Mouse (Mus musculus): ENCODE measurements around the gene Actbl2. TPM values are rescaled to one million over a fixed set of nuclear protein-coding genes. Genes with fewer than 3 reads are reported as not detected.

The Actbl2 gene
- polyA plus RNA-seq, 1 experiment from 2014 or later = not detected

- H3K4me3 ChIP-seq = no peak overlapping the region
- no peaks in the 10 kb centered on the region for H3K36me3 ChIP-seq
- H3K27me3 ChIP-seq = no peaks in the 10 kb centered on the region
- 59% methylated on average over 13 of the region's 13 CpGs for whole genome bisulfite sequencing
- no peak overlapping the region for H3K27ac ChIP-seq
- no peaks in the 10 kb centered on the region for H3K9me3 ChIP-seq (replicated peaks)
- H3K4me2 ChIP-seq = no peak overlapping the region
- H3K4me1 ChIP-seq (replicated peaks) = no peaks in the 10 kb centered on the region; the same call in 1 of the 2 replicates
- H3K9ac ChIP-seq = no peak overlapping the region
- ATAC-seq (replicated peaks; ENCODE audit: insufficient number of reproducible peaks, insufficient read depth, low FRiP score, low read depth) = no peak
Measured at GRCm38 (mm10) chr13:111269789-111270335, 15.0 kb downstream of the Actbl2 start.

GRCm38 (mm10) chr13:111271868-111272267 lies 17.1 kb downstream of the Actbl2 start:
- Histone ChIP-seq H3K9me3 (replicated peaks) (no peaks in the 10 kb centered on the region), H3K4me2 (no peak overlapping the region), H3K27ac (no peak overlapping the region), H3K4me3 (no peak overlapping the region), H3K36me3 (no peaks in the 10 kb centered on the region), H3K4me1 (replicated peaks) (no peaks in the 10 kb centered on the region), H3K9ac (no peak overlapping the region), H3K27me3 (no peaks in the 10 kb centered on the region)
- no peak for ATAC-seq (replicated peaks; ENCODE audit: insufficient number of reproducible peaks, insufficient read depth, low FRiP score, low read depth)
- 50% methylated on average over 8 of the region's 8 CpGs for WGBS

- no peak overlapping the region for H3K27ac ChIP-seq
- WGBS = 78% methylated on average over 10 of the region's 10 CpGs
- no peak for ATAC-seq (replicated peaks; ENCODE audit: insufficient number of reproducible peaks, insufficient read depth, low FRiP score, low read depth)
Measured at GRCm38 (mm10) chr13:111286461-111287385, 31.9 kb downstream of the Actbl2 start.

GRCm38 (mm10) chr13:111291161-111291957 lies 36.5 kb downstream of the Actbl2 start:
- no peak for ATAC-seq (replicated peaks; ENCODE audit: insufficient number of reproducible peaks, insufficient read depth, low FRiP score, low read depth)
- no peak overlapping the region for H3K9ac ChIP-seq

More at GRCm38 (mm10) chr13:111286461-111287385, 31.9 kb downstream of the Actbl2 start:
- Histone ChIP-seq H3K4me3 (no peak overlapping the region), H3K9ac (no peak overlapping the region), H3K4me1 (replicated peaks) (peaks cover 9% of the 10 kb centered on the region), H3K4me2 (no peak overlapping the region), H3K36me3 (no peaks in the 10 kb centered on the region), H3K27me3 (no peaks in the 10 kb centered on the region), H3K9me3 (replicated peaks) (no peaks in the 10 kb centered on the region)

GRCm38 (mm10) chr13:111291958-111292493 lies 37.2 kb downstream of the Actbl2 start:
- Histone ChIP-seq H3K9ac (no peak overlapping the region), H3K4me1 (replicated peaks) (peaks cover 29% of the 10 kb centered on the region), H3K4me2 (no peak overlapping the region; the same call in 1 of the 2 replicates), H3K27me3 (no peaks in the 10 kb centered on the region), H3K27ac (peak overlapping the region; percentile 77), H3K9me3 (replicated peaks) (no peaks in the 10 kb centered on the region), H3K36me3 (no peaks in the 10 kb centered on the region), H3K4me3 (no peak overlapping the region)
- 31% methylated on average over 7 of the region's 7 CpGs for WGBS
- peak; percentile 61 for ATAC-seq (replicated peaks; ENCODE audit: insufficient number of reproducible peaks, insufficient read depth, low FRiP score, low read depth)

More at GRCm38 (mm10) chr13:111291161-111291957, 36.5 kb downstream of the Actbl2 start:
- WGBS = 46% methylated on average over 17 of the region's 17 CpGs
- Histone ChIP-seq H3K9me3 (replicated peaks) (no peaks in the 10 kb centered on the region), H3K4me2 (no peak overlapping the region; the same call in 1 of the 2 replicates), H3K36me3 (no peaks in the 10 kb centered on the region), H3K4me1 (replicated peaks) (peaks cover 31% of the 10 kb centered on the region), H3K4me3 (no peak overlapping the region), H3K27ac (peak overlapping the region; percentile 77), H3K27me3 (no peaks in the 10 kb centered on the region)

GRCm38 (mm10) chr13:111293478-111293877 lies 38.7 kb downstream of the Actbl2 start:
- ATAC-seq (replicated peaks; ENCODE audit: insufficient number of reproducible peaks, insufficient read depth, low FRiP score, low read depth) = no peak
- WGBS = 92% methylated on average over 2 of the region's 2 CpGs
- H3K27ac ChIP-seq = no peak overlapping the region
- no peaks in the 10 kb centered on the region for H3K27me3 ChIP-seq
- H3K9me3 ChIP-seq (replicated peaks) = no peaks in the 10 kb centered on the region
- H3K4me3 ChIP-seq = no peak overlapping the region
- peaks cover 29% of the 10 kb centered on the region for H3K4me1 ChIP-seq (replicated peaks)
- H3K4me2 ChIP-seq = no peak overlapping the region
- H3K9ac ChIP-seq = no peak overlapping the region
- H3K36me3 ChIP-seq = no peaks in the 10 kb centered on the region

GRCm38 (mm10) chr13:111294965-111295494 lies 40.2 kb downstream of the Actbl2 start:
- no peak overlapping the region for H3K4me3 ChIP-seq
- H3K27me3 ChIP-seq = no peaks in the 10 kb centered on the region
- 47% methylated on average over 4 of the region's 4 CpGs for WGBS
- ATAC-seq (replicated peaks; ENCODE audit: insufficient number of reproducible peaks, insufficient read depth, low FRiP score, low read depth) = peak; percentile 50
- no peak overlapping the region for H3K9ac ChIP-seq
- H3K4me1 ChIP-seq (replicated peaks) = peaks cover 29% of the 10 kb centered on the region
- peak overlapping the region; percentile 67 for H3K27ac ChIP-seq
- no peak overlapping the region for H3K4me2 ChIP-seq
- H3K9me3 ChIP-seq (replicated peaks) = no peaks in the 10 kb centered on the region
- H3K36me3 ChIP-seq = no peaks in the 10 kb centered on the region

GRCm38 (mm10) chr13:111296029-111296428 lies 41.2 kb downstream of the Actbl2 start:
- 11% methylated on average over 5 of the region's 5 CpGs for WGBS
- H3K27ac ChIP-seq = peak overlapping the region; percentile 67

GRCm38 (mm10) chr13:111297614-111298013 lies 42.8 kb downstream of the Actbl2 start:
- Histone ChIP-seq H3K27me3 (no peaks in the 10 kb centered on the region), H3K4me2 (no peak overlapping the region), H3K9ac (no peak overlapping the region), H3K36me3 (no peaks in the 10 kb centered on the region), H3K4me3 (no peak overlapping the region), H3K4me1 (replicated peaks) (peaks cover 18% of the 10 kb centered on the region), H3K27ac (no peak overlapping the region), H3K9me3 (replicated peaks) (no peaks in the 10 kb centered on the region)
- no peak for ATAC-seq (replicated peaks; ENCODE audit: insufficient number of reproducible peaks, insufficient read depth, low FRiP score, low read depth)
- 79% methylated on average over 6 of the region's 6 CpGs for WGBS

More at GRCm38 (mm10) chr13:111296029-111296428, 41.2 kb downstream of the Actbl2 start:
- no peaks in the 10 kb centered on the region for H3K9me3 ChIP-seq (replicated peaks)
- no peak overlapping the region for H3K4me3 ChIP-seq
- H3K27me3 ChIP-seq = no peaks in the 10 kb centered on the region
- no peaks in the 10 kb centered on the region for H3K36me3 ChIP-seq
- peaks cover 29% of the 10 kb centered on the region for H3K4me1 ChIP-seq (replicated peaks)
- H3K9ac ChIP-seq = no peak overlapping the region
- ATAC-seq (replicated peaks; ENCODE audit: insufficient number of reproducible peaks, insufficient read depth, low FRiP score, low read depth) = peak; percentile 71
- no peak overlapping the region for H3K4me2 ChIP-seq

- Histone ChIP-seq H3K4me3 (no peak overlapping the region), H3K27me3 (no peaks in the 10 kb centered on the region), H3K4me1 (replicated peaks) (peaks cover 18% of the 10 kb centered on the region), H3K9ac (no peak overlapping the region), H3K27ac (no peak overlapping the region), H3K4me2 (no peak overlapping the region), H3K36me3 (no peaks in the 10 kb centered on the region), H3K9me3 (replicated peaks) (no peaks in the 10 kb centered on the region)
- WGBS = 75% methylated on average over 8 of the region's 8 CpGs
- no peak for ATAC-seq (replicated peaks; ENCODE audit: insufficient number of reproducible peaks, insufficient read depth, low FRiP score, low read depth)
Measured at GRCm38 (mm10) chr13:111299145-111299713, 44.4 kb downstream of the Actbl2 start.

Measured in heart, embryonic 15.5 days (tissue).